Mouse (Mus musculus) heart, embryonic 10.5 days (tissue): ENCODE data around the gene Zbtb32. TPM values are rescaled to one million over a fixed set of nuclear protein-coding genes. Genes with fewer than 3 reads are reported as not detected.

Source experiments
- DNase-seq: peaks from one replicate; pipeline ENCODE4 v3.0.0-alpha.2; 2017; ENCODE audit warnings: low spot score
- H3K27ac ChIP-seq: fragments of 300-500 bp; sonication (generic); 2 replicates; pipeline ENCODE4 v1.5.1; 2016; ENCODE audit warnings: mild to moderate bottlenecking
- H3K27me3 ChIP-seq: fragments of 300-500 bp; sonication (generic); 2 replicates; pipeline ENCODE4 v1.6.1; 2016; ENCODE audit warnings: mild to moderate bottlenecking; ENCODE audit not compliant: poor library complexity, insufficient read depth, severe bottlenecking
- H3K36me3 ChIP-seq: fragments of 300-500 bp; sonication (generic); 2 replicates; pipeline ENCODE4 v1.6.1; 2016; ENCODE audit warnings: mild to moderate bottlenecking, moderate library complexity
- H3K4me1 ChIP-seq: fragments of 300-500 bp; sonication (generic); 2 replicates; pipeline ENCODE4 v1.6.1; 2016; ENCODE audit warnings: mild to moderate bottlenecking
- H3K4me3 ChIP-seq: fragments of 300-500 bp; sonication (generic); 2 replicates; pipeline ENCODE4 v1.5.1; 2016; ENCODE audit warnings: mild to moderate bottlenecking, moderate library complexity
- H3K9me3 ChIP-seq: fragments of 300-500 bp; sonication (generic); 2 replicates; pipeline ENCODE4 v1.6.1; 2016; ENCODE audit warnings: mild to moderate bottlenecking, moderate library complexity
- WGBS: fragments of 180-500 bp; shearing (Covaris S2); methylation state at CpG from one replicate; pipeline ENCODE4 v1.1.7; 2016; 5-methylcytosine and 5-hydroxymethylcytosine counted together
- polyA plus RNA-seq: library from polyadenylated mRNA; unstranded; fragments of >200 nt; fragmentation: Nextera tagmentation; extraction: Ambion mirVana; gene quantifications from 2 replicates; pipeline ENCODE4 v1.2.1, GENCODE M21; 2016

Zbtb32 gene
- polyA plus RNA-seq, 1 experiment from 2014 or later, result 0.19 TPM

GRCm38 (mm10) chr7:30584339-30584738 lies 14.4 kb downstream of the Zbtb32 start:
- Histone ChIP-seq H3K36me3 (peaks cover 75% of the 10 kb centered on the region), H3K4me3 (no peak overlapping the region), H3K27me3 (no peaks in the 10 kb centered on the region), H3K27ac (no peak overlapping the region), H3K4me1 (peaks cover 12% of the 10 kb centered on the region), H3K9me3 (no peaks in the 10 kb centered on the region)
- no peak for DNase-seq
- WGBS, result 92% methylated on average over 10 of the region's 10 CpGs

DNA sequence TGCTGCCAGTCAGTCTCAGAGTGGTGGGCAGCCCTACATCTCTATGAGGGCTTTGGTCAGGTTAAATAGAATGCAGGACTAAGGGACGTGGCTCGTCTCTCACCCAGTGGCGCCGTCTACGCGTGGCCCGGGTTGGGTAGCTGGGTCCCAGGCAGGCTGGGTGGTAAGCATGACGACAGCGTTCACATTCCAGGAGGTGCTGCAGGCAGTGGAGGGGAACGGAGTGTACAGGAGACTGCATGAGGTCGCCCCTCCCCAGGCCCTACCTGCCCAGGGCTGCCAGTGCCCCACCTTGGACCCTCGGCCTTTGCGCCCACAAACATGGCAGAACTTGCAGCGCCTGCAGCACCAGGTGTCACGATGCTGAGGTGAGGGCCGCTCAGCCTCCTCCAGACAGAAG lies 17.2 kb downstream of the Zbtb32 start:
- Histone ChIP-seq H3K27ac (no peak overlapping the region), H3K4me3 (no peak overlapping the region), H3K9me3 (no peaks in the 10 kb centered on the region), H3K36me3 (peaks cover 100% of the 10 kb centered on the region), H3K4me1 (peaks cover under 1% of the 10 kb centered on the region), H3K27me3 (no peaks in the 10 kb centered on the region)
- DNase-seq, result no peak
- WGBS, result 94% methylated on average over 16 of the region's 16 CpGs

- WGBS, result 92% methylated on average over 8 of the region's 8 CpGs
- H3K9me3 ChIP-seq, result no peaks in the 10 kb centered on the region
- H3K4me3 ChIP-seq, result no peak overlapping the region
- no peaks in the 10 kb centered on the region for H3K4me1 ChIP-seq
- DNase-seq, result no peak
- no peak overlapping the region for H3K27ac ChIP-seq
- no peaks in the 10 kb centered on the region for H3K27me3 ChIP-seq
- peaks cover 100% of the 10 kb centered on the region for H3K36me3 ChIP-seq
Observed at GRCm38 (mm10) chr7:30579950-30580349, 18.8 kb downstream of the Zbtb32 start.

- Histone ChIP-seq H3K9me3 (no peaks in the 10 kb centered on the region), H3K36me3 (peaks cover 100% of the 10 kb centered on the region), H3K27ac (no peak overlapping the region), H3K4me3 (no peak overlapping the region), H3K4me1 (no peaks in the 10 kb centered on the region), H3K27me3 (no peaks in the 10 kb centered on the region)
- WGBS, result 82% methylated on average over 2 of the region's 2 CpGs
- no peak for DNase-seq
Observed at GRCm38 (mm10) chr7:30572969-30573368, 25.7 kb downstream of the Zbtb32 start.

- H3K9me3 ChIP-seq, result no peaks in the 10 kb centered on the region
- H3K36me3 ChIP-seq, result peaks cover 98% of the 10 kb centered on the region
- H3K4me1 ChIP-seq, result no peaks in the 10 kb centered on the region
- no peaks in the 10 kb centered on the region for H3K27me3 ChIP-seq
- H3K27ac ChIP-seq, result no peak overlapping the region
- no peak overlapping the region for H3K4me3 ChIP-seq
- WGBS, result 82% methylated on average over 5 of the region's 5 CpGs
- DNase-seq, result no peak
Observed at GRCm38 (mm10) chr7:30572389-30572788, 26.3 kb downstream of the Zbtb32 start.

GRCm38 (mm10) chr7:30567555-30567954 lies 31.2 kb downstream of the Zbtb32 start:
- Histone ChIP-seq H3K4me1 (peaks cover 5% of the 10 kb centered on the region), H3K9me3 (no peaks in the 10 kb centered on the region), H3K36me3 (peaks cover 79% of the 10 kb centered on the region), H3K4me3 (no peak overlapping the region), H3K27me3 (no peaks in the 10 kb centered on the region), H3K27ac (no peak overlapping the region)
- no peak for DNase-seq
- 89% methylated on average over 11 of the region's 11 CpGs for WGBS

DNA sequence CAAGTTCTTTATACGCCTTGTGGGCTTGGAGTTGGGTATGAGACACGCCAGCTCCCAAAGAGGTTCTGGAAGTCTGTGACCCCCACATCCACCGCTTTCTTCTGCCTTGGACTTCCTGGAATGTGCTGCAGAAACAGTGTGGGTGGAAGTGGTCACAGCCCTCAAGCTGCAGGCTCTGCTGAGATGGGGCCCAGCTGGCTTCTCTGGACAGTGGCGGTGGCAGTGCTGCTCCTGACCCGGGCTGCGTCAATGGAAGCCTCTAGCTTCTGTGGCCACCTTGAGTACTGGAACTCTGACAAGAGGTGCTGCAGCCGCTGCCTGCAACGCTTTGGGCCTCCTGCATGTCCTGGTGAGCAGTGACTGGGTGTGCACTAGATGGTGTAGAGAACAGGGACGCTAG lies 32.7 kb downstream of the Zbtb32 start:
- 82% methylated on average over 9 of the region's 9 CpGs for WGBS
- peaks cover 67% of the 10 kb centered on the region for H3K36me3 ChIP-seq
- peaks cover 5% of the 10 kb centered on the region for H3K4me1 ChIP-seq
- no peak overlapping the region for H3K4me3 ChIP-seq
- H3K27me3 ChIP-seq, result no peaks in the 10 kb centered on the region
- no peak overlapping the region for H3K27ac ChIP-seq
- no peak for DNase-seq
- no peaks in the 10 kb centered on the region for H3K9me3 ChIP-seq

GRCm38 (mm10) chr7:30564970-30565571 lies 33.6 kb downstream of the Zbtb32 start, which contains the start of gene Igflr1:
Igflr1 (plus strand) TSS chr7:30565427.
- WGBS, result 92% methylated on average over 12 of the region's 12 CpGs
- Histone ChIP-seq H3K4me1 (peaks cover 5% of the 10 kb centered on the region), H3K4me3 (peak within 1 kb of the TSS; percentile 79), H3K36me3 (peaks cover 57% of the 10 kb centered on the region), H3K27me3 (no peaks in the 10 kb centered on the region), H3K9me3 (no peaks in the 10 kb centered on the region), H3K27ac (no peak within 1 kb of the TSS)
- DNase-seq, result no peak

GRCm38 (mm10) chr7:30563906-30564280 lies 34.8 kb downstream of the Zbtb32 start:
- Histone ChIP-seq H3K27ac (peak overlapping the region; percentile 95; the same call in 1 of the 2 replicates), H3K36me3 (peaks cover 46% of the 10 kb centered on the region), H3K4me3 (peak overlapping the region; percentile 79), H3K9me3 (no peaks in the 10 kb centered on the region), H3K27me3 (no peaks in the 10 kb centered on the region), H3K4me1 (peaks cover 7% of the 10 kb centered on the region)
- no peak for DNase-seq
- 26% methylated on average over 6 of the region's 6 CpGs for WGBS

- H3K36me3 ChIP-seq, result peaks cover 40% of the 10 kb centered on the region
- H3K9me3 ChIP-seq, result no peaks in the 10 kb centered on the region
- DNase-seq, result peak; percentile 99
- no peaks in the 10 kb centered on the region for H3K27me3 ChIP-seq
- peak within 1 kb of the TSS; percentile 95 for H3K27ac ChIP-seq
- peaks cover 13% of the 10 kb centered on the region for H3K4me1 ChIP-seq
- under 1% methylated on average over 45 of the region's 45 CpGs for WGBS
- H3K4me3 ChIP-seq, result peak within 1 kb of the TSS; percentile 79
Observed at GRCm38 (mm10) chr7:30563117-30563905, 35.4 kb downstream of the Zbtb32 start, which contains the start of the genes U2af1l4, Gm49396 and Psenen. U2af1l4 (plus strand) TSS chr7:30563301. Gm49396 (plus strand) TSS chr7:30563344. Psenen (minus strand) TSS chr7:30563627.

DNA sequence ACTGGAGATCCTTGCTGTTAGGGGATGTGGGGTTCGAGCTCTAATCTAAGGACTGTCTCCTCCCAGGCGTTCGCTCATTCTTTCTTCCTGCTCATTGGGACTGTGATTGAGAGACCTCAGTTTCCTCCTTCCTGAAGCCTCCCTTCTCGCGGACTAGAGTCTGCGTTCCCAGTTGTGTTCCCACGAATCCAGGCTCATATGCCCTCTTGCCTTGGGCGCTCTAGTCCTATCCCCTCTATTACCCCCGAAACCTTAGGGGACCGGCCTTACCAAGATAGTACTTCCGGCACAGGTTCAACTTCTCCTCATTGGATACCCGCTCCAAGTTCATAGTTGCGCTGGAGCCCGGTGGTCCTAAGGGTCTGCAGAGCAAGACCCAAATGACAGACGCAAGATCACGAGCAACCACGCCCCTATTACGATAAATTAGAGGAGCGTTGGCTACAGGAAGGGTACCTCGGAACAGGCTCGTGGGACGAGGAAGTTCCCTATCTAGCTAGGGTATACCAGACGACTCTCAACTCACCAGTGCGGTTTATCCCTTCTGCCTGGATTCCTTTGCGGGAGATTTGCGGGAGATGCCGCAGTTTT lies 36.1 kb downstream of the Zbtb32 start:
- peak overlapping the region; percentile 95 for H3K27ac ChIP-seq
- peaks cover 20% of the 10 kb centered on the region for H3K4me1 ChIP-seq
- peaks cover 38% of the 10 kb centered on the region for H3K36me3 ChIP-seq
- no peaks in the 10 kb centered on the region for H3K9me3 ChIP-seq
- H3K27me3 ChIP-seq, result no peaks in the 10 kb centered on the region
- WGBS, result under 1% methylated on average over 27 of the region's 27 CpGs
- peak overlapping the region; percentile 79 for H3K4me3 ChIP-seq
- DNase-seq, result no peak

DNA sequence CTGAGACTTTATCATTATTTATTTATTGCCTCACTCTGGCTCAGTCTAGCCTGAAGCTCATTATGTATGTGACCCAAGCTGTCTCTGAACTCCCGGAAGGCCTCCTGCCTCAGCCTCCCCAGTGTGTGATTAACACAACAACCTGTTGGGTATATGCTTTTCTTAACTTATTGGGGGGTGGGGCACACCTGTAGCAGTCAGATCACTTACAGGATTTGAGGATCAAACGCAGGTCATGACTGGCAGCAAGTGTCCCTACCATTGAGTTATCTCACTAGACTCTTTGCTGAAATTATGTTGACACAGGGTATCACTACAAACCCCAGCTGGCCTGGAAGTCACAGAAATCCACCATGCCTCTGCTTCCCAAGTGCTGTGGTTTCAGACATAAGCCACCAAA lies 38.4 kb downstream of the Zbtb32 start:
- peak overlapping the region; percentile 72 for H3K4me3 ChIP-seq
- DNase-seq, result no peak
- peak overlapping the region; percentile 74 for H3K27ac ChIP-seq
- no peaks in the 10 kb centered on the region for H3K9me3 ChIP-seq
- peaks cover 39% of the 10 kb centered on the region for H3K36me3 ChIP-seq
- WGBS, result 63% methylated on average over 2 of the region's 2 CpGs
- peaks cover 20% of the 10 kb centered on the region for H3K4me1 ChIP-seq
- no peaks in the 10 kb centered on the region for H3K27me3 ChIP-seq

DNA sequence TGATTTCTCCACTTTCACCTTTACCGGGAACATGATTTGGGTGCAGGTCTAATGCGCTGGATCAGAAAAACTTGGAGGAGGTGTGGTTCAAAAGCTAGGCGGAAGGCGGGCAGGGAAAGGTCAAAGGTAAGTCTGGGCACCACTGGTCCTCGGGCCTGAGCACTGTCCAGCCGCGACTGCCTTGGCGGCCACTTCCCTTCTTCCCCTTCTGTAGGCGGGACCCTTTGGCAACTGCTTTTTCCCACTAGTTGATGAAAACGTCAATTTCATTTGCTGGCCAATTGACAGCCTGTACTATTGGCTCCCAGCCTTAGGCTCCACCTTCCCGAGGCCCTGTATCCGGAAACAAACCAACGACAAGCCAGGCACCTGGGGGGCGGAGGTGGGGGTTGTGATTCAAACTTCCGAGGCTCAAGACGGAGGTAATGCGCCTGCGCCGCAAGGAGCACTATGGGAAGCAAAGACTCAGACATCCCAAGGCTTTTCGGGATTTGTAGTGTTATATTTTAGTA lies 39.2 kb downstream of the Zbtb32 start, which contains the start of gene Lin37:
Gene Lin37, minus strand, starts transcription at position 396 of the 512 bp plus-strand sequence.
- Histone ChIP-seq H3K9me3 (no peaks in the 10 kb centered on the region), H3K27ac (peak within 1 kb of the TSS; percentile 81), H3K4me3 (peak within 1 kb of the TSS; percentile 72), H3K36me3 (peaks cover 39% of the 10 kb centered on the region), H3K27me3 (no peaks in the 10 kb centered on the region), H3K4me1 (peaks cover 20% of the 10 kb centered on the region)
- DNase-seq, result peak; percentile 99
- under 1% methylated on average over 20 of the region's 20 CpGs for WGBS
